Mouse (Mus musculus): ENCODE data around the gene Padi3.

The Padi3 gene

DNA sequence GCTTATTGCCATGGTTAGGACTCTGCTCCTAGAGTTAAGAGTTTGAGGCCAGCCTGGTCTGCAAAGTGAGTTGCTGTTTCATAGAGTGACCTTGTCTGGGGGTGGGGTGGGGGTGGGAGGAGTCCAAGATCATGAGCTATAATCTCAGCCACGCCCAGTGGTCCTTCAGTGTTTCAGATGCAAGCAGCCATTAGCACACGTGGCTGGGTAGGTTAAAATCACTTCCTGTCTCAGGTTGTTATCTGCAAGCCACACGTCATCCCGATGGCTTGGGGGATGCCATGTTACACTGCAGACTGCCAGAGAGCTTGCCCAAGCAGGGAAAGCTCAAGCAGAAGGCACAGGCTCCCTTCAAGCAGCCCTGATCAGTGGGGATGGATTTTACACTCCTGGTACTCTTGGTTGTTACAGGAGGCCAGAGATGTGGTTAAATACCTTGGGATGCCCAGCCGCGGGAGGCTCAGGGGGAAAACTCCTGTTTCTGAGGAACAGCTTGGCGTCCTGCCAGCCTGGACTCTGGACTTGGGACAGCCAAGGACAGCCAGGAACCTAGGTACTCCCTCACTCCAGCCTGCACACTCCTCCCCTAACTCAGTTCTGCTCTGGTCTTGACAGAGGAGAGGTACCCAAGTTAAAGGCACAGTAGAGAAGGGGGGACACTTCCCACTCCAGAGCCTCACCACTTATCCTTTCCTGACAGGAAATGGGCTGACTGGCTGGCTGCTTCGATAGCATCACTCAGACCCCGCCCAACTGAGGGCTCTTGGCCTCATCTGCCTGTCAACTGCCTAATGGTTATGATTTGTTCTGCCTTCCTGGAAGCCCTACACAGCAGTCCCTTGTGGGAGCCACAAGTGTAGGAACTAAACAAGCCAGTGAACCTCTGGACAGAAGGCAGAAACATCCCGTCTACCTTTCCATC lies 5.8 kb upstream of the Padi3 start:
- DNase-seq, result no peak

DNA sequence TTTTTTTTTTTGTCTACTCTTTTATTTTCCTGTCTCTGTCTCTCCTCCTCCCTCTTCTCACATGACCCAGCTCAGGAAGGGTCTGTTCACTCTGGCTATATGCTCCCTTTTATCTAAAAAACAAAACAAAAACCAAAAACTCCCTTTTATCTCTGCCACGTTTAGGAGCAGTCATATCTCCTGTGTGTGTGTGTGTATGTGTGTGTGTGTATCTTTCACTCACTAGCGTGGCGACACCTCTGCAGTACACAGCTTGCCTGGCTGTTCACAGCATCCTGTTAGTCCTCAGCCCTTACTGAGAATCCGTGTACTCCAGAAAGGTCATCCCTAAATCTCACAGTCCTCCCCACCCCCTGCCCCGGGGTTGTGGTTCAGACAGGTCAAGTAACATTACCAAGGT lies 5.0 kb upstream of the Padi3 start:
- no peak for DNase-seq

DNA sequence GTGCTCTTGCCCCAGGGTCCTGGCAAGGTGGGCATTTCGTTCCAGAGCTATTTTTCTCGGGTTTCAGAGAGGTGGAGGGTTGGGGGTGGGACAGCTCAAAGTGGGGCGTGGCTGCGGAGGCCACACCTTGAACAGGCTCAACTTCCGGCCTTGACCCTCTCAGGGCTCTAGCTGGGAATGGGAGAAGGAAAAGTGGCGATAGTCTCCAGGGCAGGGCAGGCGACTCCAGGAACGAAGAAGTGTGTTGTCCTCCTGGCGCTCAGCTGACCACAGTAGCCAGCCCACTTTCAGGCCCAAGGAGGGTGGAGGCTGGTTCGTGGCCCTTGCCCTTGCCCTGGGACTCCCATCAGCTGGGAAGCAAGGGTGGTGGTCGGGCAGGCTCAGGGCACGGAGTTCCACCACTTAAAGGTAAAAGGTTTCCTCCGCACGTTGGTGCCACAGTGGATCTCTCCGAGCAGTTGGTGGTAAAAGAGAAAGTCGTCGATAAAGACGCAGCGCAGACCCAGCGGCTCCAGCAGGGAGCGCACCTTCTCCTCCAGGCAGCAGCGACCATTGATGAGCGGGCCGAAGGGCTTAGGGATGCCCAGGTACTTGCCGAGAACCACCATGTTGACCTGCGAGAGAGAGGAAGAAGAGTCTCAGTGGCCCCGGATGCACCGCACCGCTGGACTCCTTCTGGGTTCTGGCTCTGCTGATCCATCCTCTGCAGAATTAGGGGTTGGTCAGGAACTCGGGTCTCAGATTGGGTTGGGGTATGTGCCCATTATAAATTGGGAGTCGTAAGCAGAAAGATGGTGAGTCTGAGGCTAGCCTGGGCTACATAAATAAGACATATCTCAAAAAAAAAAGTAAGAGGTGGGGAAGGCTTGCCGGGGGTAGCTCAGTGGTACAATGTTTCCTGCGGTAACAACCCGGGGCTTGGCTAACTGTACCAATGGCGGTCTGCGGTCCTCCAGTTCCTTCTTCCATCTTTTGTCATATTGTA lies 4.1 kb upstream of the Padi3 start:
- DNase-seq, result no peak

DNA sequence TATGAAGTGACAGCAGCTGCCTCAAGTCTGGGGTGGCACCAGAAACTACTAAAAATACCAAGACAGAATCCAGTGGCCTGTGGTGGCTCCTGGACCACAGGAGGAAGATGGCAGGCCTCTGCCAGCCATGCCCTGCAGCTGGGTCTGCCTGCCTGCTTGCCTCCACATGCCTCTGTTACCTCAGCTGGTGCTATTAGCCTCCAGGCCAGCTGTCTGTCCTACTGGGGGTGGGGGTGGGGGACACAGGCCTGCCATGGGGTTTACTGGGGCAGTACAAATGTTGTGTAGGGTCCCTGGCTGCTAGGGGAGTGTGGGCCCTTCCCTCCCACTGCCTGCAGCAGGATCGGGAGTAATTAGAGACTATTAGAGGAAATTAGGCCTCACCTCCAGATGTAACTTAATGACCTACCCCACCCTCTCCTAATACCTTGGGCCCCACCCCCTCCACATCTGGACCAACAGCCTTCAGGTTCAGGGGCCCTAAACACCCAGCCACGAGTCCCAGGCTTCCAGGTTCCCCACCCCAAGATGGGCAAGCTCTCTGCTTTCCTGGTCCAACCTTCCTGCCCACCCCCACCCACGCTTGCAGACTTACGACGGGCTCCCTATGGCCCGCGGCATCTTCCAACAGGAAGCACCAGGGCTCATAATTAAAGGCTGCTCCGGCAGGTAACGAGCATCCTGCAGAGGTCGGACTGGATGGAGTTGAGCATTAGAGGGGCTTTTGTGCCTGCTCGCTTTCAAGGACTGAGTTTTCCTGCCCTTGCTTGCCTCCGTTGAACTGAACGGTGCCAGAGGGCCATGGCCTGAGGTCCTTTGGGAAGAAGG lies 3.1 kb upstream of the Padi3 start:
- DNase-seq, result no peak

DNA sequence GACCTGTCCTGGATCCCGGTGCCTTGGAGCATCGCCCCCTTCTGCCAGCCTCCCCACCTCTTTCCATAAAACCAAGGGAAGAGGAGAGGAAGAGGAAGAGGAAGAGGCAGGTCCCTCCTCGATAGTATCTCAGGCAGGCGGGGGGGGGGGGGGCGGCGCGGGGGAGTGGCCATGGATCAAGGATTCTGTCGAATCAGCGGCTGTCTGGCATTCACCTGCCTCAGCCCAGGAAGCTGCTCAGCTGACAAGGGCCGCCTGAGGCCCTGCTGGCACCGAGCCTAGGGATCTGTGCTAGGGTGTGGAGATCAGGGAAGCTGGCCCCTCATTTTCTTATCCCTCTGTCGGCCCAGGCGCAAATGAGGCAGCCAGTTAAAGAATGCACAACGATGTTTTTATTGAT lies 2.2 kb upstream of the Padi3 start:
- no peak for DNase-seq

DNA sequence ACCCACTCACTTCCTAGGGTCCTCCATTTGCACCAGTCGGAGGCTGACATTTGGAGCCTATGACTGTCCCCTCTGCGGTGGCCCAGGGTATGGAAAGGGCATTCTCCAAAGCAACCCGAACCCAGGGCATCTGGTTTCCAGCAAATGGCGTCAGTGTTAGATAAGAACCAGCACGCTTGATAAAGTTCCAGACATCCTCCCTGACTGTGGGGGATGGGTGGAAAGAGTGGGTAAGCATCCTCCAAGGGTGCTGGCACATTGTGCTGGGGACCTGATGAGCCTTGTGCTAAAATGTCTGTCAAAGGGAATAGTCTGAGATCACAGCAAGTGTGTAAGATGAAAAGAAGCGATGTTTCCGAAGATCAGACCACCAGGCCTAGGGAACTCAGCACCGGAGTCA lies 1.7 kb upstream of the Padi3 start:
- no peak for DNase-seq

DNA sequence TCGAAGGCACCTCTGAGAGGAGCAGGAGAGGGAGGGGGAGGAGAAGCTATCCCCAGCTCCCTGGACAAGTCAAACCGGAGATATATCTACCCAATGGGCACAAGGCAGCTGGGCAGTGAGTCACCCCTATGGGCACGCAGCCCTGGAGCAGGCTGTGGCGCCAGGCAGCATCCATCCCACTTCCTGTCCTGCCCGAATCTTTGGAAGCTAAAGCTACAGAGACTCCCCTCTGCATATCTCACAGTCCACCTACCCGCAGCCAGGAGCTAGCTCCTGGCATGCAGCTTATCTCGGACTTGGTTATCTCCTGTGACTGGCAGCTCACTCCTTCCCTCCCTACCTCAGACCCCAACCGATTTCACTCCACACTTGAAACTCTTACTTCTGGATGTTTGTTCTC lies 1.3 kb downstream of the Padi3 start:
- DNase-seq, result no peak

DNA sequence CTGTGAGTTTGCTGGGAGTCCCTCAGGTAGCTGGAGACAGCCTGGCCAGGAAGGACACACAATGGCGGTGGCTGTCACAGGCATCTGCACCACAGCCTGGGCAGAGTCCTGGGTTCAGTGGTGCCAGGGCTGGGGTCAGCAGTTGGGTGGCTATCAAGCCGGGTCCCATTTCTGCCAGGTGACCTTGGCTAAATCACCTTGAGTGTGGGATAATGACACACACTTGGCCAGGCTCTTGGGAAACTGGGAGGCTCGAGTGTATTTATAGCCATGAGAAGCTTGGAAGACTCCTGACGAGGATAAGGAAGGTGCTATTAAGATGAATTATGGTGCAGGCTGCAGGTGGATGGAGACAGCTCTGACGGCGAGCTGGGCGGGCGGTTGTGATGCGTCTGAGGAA lies 5.8 kb downstream of the Padi3 start:
- DNase-seq, result no peak

DNA sequence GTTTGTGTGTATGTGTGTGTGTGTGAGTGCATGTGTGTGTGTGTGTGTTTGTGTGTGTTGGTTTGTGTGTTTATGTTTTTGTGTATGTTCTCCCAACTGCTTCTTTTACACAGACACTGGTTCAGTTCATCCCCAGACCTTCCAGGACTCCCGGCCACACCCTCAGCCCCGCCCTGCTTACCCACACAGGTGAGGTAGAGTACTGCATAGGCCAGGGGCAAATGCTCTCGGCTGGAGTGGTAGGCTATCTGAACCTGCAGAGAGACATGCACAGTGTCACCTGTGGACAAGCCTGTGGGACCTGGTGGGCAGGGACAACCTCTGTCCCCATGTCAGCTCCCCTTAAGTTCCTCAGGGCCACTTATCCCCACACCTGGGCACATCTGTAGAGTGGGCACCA lies 9.1 kb downstream of the Padi3 start:
- DNase-seq, result no peak

DNA sequence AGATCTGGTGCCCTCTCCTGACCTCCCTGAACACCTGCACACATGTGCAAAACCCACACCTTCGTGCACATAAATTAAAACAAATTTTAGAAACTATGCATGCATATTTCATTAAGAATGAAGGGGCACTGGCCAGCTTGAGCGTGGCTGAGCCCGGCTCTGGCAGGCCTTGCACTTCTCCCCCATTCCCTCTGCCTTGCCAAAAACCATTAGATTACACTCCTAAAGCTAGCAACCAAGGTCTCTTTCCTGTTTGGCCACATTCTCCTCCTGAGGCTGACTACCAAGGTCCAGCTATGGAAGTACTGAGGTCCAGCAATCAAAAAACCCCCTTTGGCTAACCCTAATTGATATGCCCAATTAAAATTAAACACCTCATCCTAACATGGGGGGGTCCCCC lies 13.7 kb downstream of the Padi3 start:
- no peak for DNase-seq

DNA sequence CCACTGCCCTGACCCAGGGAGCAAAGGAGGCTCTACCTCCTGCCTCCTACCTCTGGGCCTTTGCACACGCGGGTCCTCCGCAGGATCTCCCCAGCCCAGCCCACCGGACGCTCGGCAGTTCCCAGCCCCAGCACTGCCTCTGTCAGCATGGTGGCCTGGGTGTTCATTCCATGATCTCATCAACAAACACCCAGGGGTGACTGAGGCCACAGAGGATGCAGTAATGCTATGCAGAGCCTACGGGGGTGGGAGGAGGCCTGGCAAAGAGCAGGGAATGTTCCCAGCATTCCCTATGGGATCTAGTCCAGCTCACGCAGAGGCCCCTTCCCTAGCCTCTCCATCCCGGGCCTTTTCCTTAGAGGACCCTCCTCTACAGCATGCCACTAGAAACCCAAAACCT lies 15.8 kb downstream of the Padi3 start:
- DNase-seq, result no peak

DNA sequence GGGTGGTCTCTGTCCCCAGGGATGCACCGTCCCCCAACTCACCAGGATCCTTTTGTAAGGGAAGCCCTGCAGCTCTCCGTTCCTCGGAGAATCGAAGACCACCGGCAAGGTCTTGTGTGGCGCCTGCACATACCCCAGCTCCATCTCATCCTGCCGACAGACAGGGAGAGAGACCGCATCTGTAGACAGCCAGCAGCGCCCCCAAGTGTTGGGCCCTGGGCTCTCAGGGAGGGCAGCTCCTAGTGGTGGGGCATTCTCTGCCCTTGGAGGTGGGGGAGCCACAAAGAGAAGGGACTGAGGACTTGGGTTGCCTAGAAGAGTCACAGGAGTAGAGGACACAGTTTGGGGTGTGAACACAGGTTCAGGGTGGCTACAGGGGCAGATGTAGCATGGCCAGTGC lies 16.7 kb downstream of the Padi3 start:
- no peak for DNase-seq

DNA sequence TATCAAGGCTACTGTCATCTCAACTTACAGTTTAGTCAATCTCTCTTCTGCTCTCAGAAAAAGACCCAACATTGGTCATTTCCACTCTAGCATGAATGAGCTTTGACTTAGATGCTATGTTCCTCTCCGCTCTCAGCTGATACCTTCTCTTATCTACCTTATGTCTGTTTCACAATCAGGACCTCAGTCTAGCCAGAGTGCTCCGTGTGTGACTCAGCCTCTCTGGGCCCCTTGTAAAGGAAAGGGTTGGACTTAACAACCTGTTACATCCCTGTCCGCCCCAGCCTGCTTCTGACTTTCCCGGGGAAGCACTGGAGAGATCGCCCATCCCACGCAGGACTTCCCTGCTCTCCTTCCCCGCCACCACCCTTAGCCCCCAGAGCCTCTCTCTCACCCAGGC lies 17.9 kb downstream of the Padi3 start:
- no peak for DNase-seq

DNA sequence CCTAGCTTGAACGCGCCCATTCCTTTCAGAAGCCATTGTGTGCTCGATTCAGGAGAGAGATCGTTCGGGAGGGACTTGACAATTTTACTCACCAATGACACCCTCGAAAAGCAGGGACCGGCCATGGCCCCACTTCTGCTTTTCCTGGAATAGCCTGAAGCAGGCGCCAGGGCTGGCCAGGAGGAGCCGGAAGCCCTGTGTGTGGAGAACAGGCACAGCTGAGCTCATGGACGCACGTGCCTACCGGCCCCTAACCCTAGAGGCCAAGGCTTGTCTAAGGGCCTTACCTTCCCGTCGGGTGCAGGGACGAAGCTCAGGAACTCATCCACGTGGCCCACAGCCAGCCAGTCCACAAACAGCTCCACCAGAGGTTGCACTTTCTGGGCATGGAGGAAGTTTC lies 19.4 kb downstream of the Padi3 start:
- no peak for DNase-seq

DNA sequence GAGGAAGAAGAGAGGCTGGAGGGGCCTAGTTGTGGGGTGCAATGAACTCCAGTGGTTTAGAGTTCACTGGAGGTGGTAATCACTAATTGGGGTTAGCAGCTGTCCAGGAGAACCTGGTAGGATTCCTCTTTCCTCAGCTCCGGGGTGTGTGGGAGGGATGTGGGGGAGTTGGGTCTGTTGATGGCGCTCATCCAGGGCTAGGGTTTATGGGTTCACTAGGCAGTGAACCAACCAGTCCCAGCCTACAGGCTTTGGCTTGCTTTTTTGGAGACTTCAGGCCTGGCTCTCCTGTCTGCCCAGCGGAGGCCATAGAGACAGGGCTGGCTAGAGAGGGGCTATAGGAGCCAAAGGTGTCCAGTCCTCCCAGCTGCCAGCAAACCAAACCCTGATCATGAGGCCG lies 20.5 kb downstream of the Padi3 start:
- DNase-seq, result no peak

DNA sequence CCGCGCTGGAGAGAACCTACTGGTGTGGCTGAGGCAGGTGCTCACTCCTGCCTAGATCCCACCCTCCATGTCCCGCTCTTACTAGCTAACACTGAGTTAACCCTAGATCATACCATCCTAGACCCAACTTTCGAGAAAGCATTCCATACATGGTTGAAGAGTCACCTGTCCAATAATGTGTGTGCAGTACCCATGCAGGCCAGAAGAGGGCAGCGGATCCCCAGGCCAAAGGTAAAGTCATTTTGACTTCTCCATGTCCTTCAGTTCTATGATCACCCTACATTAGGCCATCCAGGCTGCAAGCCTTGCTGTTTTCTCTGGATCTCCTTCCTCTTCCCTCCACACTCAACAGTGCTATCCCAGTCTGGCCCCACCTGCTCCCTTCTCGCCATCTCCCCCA lies 21.5 kb downstream of the Padi3 start:
- DNase-seq, result peak; percentile 28

DNA sequence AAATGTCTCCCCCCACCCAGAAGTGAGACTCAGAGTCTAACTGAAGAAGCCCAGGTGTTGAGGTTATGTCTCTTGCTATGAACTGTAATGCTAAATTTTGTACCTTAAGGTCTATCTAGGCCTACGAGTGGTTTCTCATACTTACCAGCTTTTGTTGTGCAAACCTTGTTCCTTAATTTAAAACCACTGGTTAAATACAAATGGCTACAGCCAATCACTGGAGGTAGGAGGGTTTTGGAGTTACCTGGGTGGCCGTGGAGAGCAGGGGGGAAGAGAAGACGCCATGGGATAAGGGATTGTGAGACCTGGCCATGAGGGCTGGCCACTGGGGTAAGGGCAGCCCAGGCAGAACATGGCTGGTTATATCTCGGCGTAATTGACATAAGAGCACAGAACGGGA lies 22.2 kb downstream of the Padi3 start:
- DNase-seq, result no peak

DNA sequence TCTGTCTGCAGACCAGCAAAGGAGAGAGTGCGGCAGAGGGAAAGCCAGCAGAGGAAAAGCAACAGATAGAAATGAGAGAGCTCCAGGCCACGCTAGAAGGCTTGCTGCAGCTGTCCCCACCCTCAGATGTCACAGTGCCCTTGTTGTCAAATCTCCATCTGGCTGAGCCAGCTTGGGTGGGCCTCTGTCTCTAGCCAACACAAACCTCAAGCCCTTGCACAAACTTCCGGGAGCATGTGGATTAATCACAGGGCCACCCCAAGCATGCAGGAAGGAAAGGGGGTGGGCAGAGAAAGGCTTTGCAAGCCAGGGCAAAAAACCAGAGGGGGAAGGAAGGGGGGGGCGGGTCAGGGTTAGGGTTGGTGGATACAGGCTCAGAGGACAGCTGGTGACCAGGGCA lies 23.0 kb downstream of the Padi3 start:
- DNase-seq, result no peak

DNA sequence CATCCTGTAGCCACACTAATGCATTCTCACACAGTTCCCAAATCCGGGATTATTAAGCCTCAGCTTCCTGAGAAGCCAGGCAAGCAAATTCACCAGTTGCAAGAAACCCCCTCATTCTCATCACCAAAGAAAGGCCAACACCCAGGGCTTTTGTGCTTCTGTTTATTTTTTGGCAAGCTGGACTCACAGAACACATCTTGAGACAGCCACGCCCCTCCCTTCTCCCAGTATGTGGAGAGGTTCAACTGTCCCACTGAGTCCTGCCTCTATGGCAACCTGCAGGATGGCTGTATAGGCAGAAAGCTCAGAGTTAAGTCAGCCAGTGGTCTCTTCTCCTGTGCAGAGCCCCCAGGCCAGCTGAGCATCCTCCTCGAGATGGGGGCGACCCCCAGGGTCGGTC lies 25.2 kb downstream of the Padi3 start:
- DNase-seq, result no peak

DNA sequence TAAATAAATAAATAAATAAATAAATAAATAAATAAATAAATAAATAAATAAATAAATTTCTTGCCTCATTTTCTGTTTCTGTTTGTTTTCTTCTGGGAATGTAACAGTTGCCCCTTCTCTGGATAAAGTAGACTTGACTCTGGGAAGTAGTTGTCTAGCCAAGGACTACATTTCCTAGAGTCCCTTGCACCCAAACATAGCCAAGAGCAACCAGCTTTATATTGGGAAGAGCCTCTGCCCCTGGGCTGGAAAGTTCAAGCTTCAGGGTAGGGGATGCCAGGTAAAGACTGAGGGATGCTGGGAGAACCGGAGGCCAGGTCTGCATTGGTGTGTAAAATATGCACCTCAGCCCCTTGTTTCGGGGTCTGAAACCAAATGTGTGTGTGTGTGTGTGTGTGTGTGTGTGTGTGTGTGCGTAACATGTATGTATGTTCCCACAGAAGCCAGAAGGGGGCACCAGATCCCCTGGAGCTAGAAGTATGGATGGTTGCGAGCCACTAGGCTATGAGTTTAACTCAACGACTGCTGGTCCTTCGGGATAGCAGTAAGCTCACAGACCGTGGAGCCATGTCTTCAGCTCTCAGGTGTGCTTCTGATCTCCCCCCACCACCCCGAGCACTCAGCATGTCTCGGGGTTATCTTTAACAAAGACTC lies 26.0 kb downstream of the Padi3 start:
- no peak for DNase-seq

DNA sequence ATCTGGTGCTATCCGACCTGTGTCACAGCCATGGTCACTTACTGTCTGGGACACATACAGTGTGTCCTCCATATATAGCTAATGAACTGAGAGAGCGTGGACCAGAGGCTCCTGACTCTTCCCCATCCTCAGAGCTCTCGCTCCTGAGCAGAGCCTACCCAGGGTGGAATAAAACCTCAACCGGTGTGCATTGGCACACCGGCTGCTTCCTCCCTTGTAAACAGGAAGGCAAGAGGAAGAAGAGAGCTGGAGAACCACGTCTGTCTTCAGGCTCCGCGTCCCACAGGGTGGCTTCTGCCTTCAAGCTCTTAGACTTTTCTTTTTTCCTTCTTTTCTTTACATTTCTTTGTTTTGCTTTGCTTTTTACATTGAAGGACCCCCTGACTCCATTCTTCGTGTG lies 27.6 kb downstream of the Padi3 start:
- no peak for DNase-seq

DNA sequence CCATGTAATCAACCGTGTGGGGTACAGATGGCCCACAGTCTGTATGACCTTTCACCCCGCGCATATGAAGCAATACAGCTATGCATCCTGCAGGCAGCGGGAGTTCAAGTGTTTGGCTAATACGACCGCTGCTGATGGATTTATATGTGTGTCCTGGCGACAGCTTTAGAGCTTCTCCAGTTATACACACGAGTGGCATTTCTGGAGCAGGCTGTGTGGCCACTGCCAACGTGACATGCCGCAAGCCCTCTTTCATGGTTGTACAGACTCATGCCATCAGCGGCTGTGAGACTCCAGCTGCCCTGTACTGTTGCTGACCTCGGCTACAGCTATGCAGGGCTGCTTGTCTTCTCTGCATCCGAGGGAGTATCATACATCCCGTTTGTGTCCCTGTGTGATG lies 29.9 kb downstream of the Padi3 start:
- DNase-seq, result no peak
